Mouse (Mus musculus) spleen, adult 12 weeks (tissue): ENCODE measurements around the gene Slc22a14.

Experiments used
- DNase-seq: peaks from one replicate; pipeline ENCODE4 v3.0.0; 2022; ENCODE audit warnings: low spot score

The Slc22a14 gene

DNA sequence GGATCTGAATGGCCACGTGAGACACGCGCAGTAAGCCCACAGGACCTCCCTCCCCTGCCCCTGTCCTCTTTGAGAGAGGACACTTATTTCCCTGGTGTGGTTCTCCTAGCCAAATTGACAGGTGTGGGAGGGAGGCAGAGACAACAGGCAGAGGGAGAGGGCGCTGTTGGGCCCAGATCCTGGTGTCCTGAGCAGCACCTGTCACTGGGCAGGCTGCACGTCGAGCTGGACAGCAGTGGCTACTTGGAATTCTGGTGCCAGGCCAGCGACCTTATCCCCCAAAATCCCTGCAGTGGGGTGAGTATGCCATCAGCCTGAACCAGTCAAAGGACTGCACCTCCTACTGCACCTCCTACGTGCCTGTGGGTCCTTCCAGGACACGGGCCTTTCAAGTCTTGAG lies 222.0 kb downstream of the Slc22a14 start:
- no peak for DNase-seq

- DNase-seq: no peak
Measured at GRCm38 (mm10) chr9:119142066-119142465, 223.3 kb downstream of the Slc22a14 start.

DNA sequence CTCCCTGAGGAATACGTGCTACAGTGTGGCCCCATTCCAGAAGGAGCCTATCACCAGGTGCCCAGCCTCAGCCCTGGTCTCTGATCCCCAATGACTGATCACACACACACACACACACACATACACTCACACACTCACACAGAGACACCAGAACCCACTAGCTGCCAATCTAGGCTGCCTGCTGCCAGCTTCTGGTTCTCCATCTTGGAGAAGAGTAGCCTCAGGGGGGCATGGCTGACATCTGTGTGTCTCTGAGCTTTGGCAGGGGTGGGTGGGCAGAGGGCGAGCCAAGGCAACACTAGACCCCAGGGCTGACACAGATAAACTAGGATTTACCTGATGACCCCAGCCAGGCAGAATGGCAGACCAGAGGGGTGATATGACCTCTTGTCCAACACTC lies 226.5 kb downstream of the Slc22a14 start:
- DNase-seq: no peak

- DNase-seq: no peak
Measured at GRCm38 (mm10) chr9:119130692-119131091, 234.7 kb downstream of the Slc22a14 start.

GRCm38 (mm10) chr9:119128436-119129181 lies 236.7 kb downstream of the Slc22a14 start:
- no peak for DNase-seq

DNA sequence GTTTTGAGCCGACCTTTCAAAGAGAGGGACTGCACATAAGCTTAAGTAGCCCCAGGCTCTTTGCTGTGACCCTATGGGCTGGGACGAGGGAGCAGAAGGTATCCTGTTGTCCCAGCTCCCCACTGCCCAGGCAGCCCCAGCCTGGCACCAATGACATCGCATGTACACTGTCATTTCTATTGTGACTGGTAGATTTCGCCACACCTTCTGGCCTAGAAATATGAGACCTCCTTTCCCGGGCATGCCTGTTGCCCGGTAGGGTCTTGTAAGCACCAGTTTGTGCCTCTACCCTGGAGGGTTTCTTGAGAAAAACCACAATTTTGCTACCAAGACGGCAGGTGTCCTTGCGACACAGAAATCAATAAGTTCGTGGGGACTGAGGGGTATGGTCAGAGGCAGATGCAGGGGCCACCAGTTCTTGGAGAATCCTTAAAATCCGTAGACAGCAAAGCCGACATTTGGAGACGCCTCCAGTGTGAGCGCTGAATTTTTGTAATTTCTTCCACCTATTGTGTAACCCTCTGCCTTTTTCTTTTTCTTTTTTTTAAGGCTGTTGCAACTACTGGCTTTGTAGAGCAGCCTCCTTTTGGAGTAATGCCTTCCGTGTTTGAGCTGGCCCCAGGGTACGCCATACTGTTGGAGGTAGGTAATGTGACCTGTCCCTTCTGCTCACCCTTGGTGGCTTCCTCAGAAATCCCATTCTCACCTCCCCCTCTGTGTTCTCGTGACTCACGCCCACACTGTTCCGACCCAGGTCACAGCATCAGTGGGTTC lies 242.6 kb downstream of the Slc22a14 start:
- no peak for DNase-seq

GRCm38 (mm10) chr9:119120168-119120560 lies 245.2 kb downstream of the Slc22a14 start:
- no peak for DNase-seq
